1 mouse cellular context compared by ENCODE assay signal in genomic region chr2:119189029-119189710, GRCm38 (mm10).
TF ChIP-seq lines count a peak whose summit lies in the region.

No protein-coding gene starts in this region.

TF ChIP-seq in myocyte, 11 proteins besides CTCF, POLR2A, EP300 and RAD21 (continued from another document):
- no peak for TF ChIP-seq MYOD1 (IDR thresholded peaks at IDR 0.05; ENCODE audit: control insufficient read depth in 1 of 3, insufficient read length in 2 of 3, low read depth in 2 of 3)
- TF ChIP-seq TCF3 (IDR thresholded peaks at IDR 0.05; ENCODE audit: insufficient read length, low read depth), result no peak
- no peak for TF ChIP-seq CEBPB (IDR thresholded peaks at IDR 0.05; ENCODE audit: insufficient read depth, poor library complexity, severe bottlenecking)
- TF ChIP-seq REST (IDR thresholded peaks at IDR 0.05; ENCODE audit: insufficient read depth, insufficient read length), result no peak
- TF ChIP-seq POLR2AphosphoS2 (IDR thresholded peaks at IDR 0.05; ENCODE audit: insufficient read length, low read depth), result no peak
- TF ChIP-seq USF1 (IDR thresholded peaks at IDR 0.05; ENCODE audit: low read depth), result no peak
- no peak for TF ChIP-seq MYOG (IDR thresholded peaks at IDR 0.05; ENCODE audit: control insufficient read depth in 1 of 3, insufficient read depth in 1 of 3, insufficient read length in 2 of 3, low read depth in 2 of 3)
- TF ChIP-seq MAX (IDR thresholded peaks at IDR 0.05; ENCODE audit: low read depth), result no peak
